Mouse (Mus musculus) G1E-ER4 (cell line): Measurements from ENCODE around the gene 0610010K14Rik. TPM values are rescaled to one million over a fixed set of nuclear protein-coding genes. Genes with fewer than 3 reads are reported as not detected.

ENCODE experiments used
- GATA1 ChIP-seq: IDR thresholded peaks from one replicate; pipeline ENCODE4 v1.8.0; 2012; ENCODE audit warnings: low read length, inconsistent platforms
- polyA plus RNA-seq: library from polyadenylated mRNA; stranded (reverse); fragments of >175 nt; gene quantifications from 2 replicates; pipeline ENCODE4 v1.2.3, GENCODE M21; 2012

The 0610010K14Rik gene
- polyA plus RNA-seq, result 88.8 and 123 TPM in 2 replicates

GRCm38 (mm10) chr11:70237457-70238167 lies at the start of gene 0610010K14Rik:
0610010K14Rik (minus strand) TSS chr11:70237914.
- no peak for TF ChIP-seq GATA1

- TF ChIP-seq GATA1, result no peak
Measured at GRCm38 (mm10) chr11:70285686-70286085, 48.0 kb upstream of the 0610010K14Rik start.

- TF ChIP-seq GATA1, result no peak
Measured at GRCm38 (mm10) chr11:70284757-70285156, 47.0 kb upstream of the 0610010K14Rik start.

GRCm38 (mm10) chr11:70283666-70284065 lies 46.0 kb upstream of the 0610010K14Rik start:
- no peak for TF ChIP-seq GATA1

GRCm38 (mm10) chr11:70280441-70280840 lies 42.7 kb upstream of the 0610010K14Rik start:
- TF ChIP-seq GATA1, result no peak

GRCm38 (mm10) chr11:70278961-70279360 lies 41.2 kb upstream of the 0610010K14Rik start:
- no peak for TF ChIP-seq GATA1

- no peak for TF ChIP-seq GATA1
Measured at GRCm38 (mm10) chr11:70271641-70272040, 33.9 kb upstream of the 0610010K14Rik start.

- TF ChIP-seq GATA1, result no peak
Measured at GRCm38 (mm10) chr11:70266405-70266804, 28.7 kb upstream of the 0610010K14Rik start.

GRCm38 (mm10) chr11:70265819-70266218 lies 28.1 kb upstream of the 0610010K14Rik start:
- no peak for TF ChIP-seq GATA1

- TF ChIP-seq GATA1, result no peak
Measured at GRCm38 (mm10) chr11:70265252-70265651, 27.5 kb upstream of the 0610010K14Rik start.

- no peak for TF ChIP-seq GATA1
Measured at GRCm38 (mm10) chr11:70259035-70259434, 21.3 kb upstream of the 0610010K14Rik start.

GRCm38 (mm10) chr11:70254931-70255531 lies 17.3 kb upstream of the 0610010K14Rik start, which contains the start of gene Alox12:
Alox12 (minus strand) TSS chr11:70255353.
- no peak for TF ChIP-seq GATA1

GRCm38 (mm10) chr11:70254337-70254736 lies 16.6 kb upstream of the 0610010K14Rik start:
- TF ChIP-seq GATA1, result no peak

- TF ChIP-seq GATA1, result no peak
Measured at GRCm38 (mm10) chr11:70251853-70252252, 14.1 kb upstream of the 0610010K14Rik start.

- TF ChIP-seq GATA1, result no peak
Measured at GRCm38 (mm10) chr11:70250150-70250549, 12.4 kb upstream of the 0610010K14Rik start.

GRCm38 (mm10) chr11:70247136-70247845 lies 9.6 kb upstream of the 0610010K14Rik start:
- no peak for TF ChIP-seq GATA1

- TF ChIP-seq GATA1, result no peak
Measured at GRCm38 (mm10) chr11:70242591-70242990, 4.9 kb upstream of the 0610010K14Rik start.
